Mouse (Mus musculus) neutrophil, adult 5-6 weeks (primary cell): ENCODE data around the gene Gm5475. TPM values are rescaled to one million over a fixed set of nuclear protein-coding genes. Genes with fewer than 3 reads are reported as not detected.

ENCODE experiments used
- ATAC-seq: fragments of 151-379, 151-347 bp; 2 replicates; pipeline ENCODE4 v1.8.0; 2017; ENCODE audit warnings: mild to moderate bottlenecking, moderate TSS enrichment; ENCODE audit not compliant: insufficient number of reproducible peaks, poor library complexity, low FRiP score, severe bottlenecking; ENCODE audit errors: extremely low read depth
- total RNA-seq: library from RNA; stranded (forward); fragments of 200-1000 nt; gene quantifications from 2 replicates; pipeline ENCODE4 v1.2.3, GENCODE M21; 2017

Gm5475 gene
- total RNA-seq, 1 experiment from 2014 or later = not detected

DNA sequence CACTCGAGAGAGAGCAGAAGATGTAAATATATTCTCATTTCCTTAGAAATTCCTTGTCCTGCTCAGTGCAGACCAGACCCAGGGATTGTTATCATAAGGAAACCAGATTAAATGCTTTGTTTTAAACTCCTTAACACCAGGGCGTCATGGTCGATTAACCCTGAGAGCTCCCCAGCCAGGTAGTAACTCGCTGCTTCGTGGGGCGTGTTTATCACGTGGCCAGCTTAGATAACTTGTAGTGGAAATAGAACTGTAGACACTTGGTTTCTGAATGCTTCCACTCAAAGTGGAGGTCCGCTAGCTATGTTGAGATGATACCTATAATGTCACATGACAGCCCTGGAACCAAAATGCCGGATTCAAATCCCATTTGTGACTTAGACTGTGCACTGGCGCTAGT, 48.1 kb downstream of the Gm5475 start:
- no peak for ATAC-seq

DNA sequence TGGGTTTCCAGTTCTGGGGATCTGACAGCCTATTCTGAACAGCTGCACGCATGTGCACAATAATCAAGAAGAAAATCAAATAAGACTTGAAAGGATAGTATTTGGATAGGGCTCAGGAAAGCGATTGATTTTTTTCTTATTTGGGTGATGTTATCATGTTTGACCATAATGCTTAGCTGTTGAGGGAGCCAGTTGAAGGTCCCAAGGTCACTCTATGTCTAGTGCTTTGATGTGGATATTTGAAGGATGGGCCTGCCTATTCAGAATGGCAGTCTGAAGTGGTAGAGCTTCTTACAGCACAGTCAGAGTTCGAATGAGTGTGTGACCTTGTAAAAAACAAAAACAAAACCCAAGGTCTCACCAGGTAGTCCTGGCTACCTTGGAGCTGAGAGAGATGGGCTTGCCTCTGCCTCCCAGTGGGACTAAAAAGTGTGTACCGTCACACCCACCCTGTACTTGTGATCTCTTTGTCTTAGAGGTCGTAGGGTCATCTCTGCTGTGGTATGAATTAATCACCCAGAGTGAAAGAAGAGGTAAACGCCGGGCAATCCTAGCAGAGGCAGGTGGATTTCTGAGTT, 52.1 kb downstream of the Gm5475 start:
- ATAC-seq = no peak

Other genes with a start within 250 kb of the Gm5475 start
- gene Atf1, start 194.3 kb upstream of the Gm5475 start, total RNA-seq = 81.8 and 86.3 TPM in 2 replicates
- not detected in 2 replicates for gene Tmprss12, start 141.3 kb upstream of the Gm5475 start, total RNA-seq
- 18.3 and 21.2 TPM in 2 replicates for gene Mettl7a1, start 118.0 kb upstream of the Gm5475 start, total RNA-seq
- not detected in 2 replicates for gene Mettl7a3, start 87.2 kb upstream of the Gm5475 start, total RNA-seq
- gene Methig1, start 69.0 kb upstream of the Gm5475 start, total RNA-seq = not detected in 2 replicates
- not detected in 2 replicates for gene Mettl7a2, start 68.9 kb upstream of the Gm5475 start, total RNA-seq
- gene Higd1c, start 57.6 kb upstream of the Gm5475 start, total RNA-seq = not detected in 2 replicates
- 7.6 and 7.9 TPM in 2 replicates for gene Slc11a2, start 2.9 kb downstream of the Gm5475 start, total RNA-seq
- gene Letmd1, start 46.9 kb downstream of the Gm5475 start, total RNA-seq = 28.9 and 30.2 TPM in 2 replicates
- gene Csrnp2, start 73.3 kb downstream of the Gm5475 start, total RNA-seq = 2.9 and 3.1 TPM in 2 replicates
- gene Tfcp2, start 129.9 kb downstream of the Gm5475 start, total RNA-seq = 6.5 and 12.8 TPM in 2 replicates
- gene Pou6f1, start 177.8 kb downstream of the Gm5475 start, total RNA-seq = 16.7 and 27.8 TPM in 2 replicates
- 376 and 417 TPM in 2 replicates for gene Dazap2, start 193.2 kb downstream of the Gm5475 start, total RNA-seq
- gene Smagp, start 214.8 kb downstream of the Gm5475 start, total RNA-seq = 6.1 and 9.2 TPM in 2 replicates
- 473 and 506 TPM in 2 replicates for gene Bin2, start 247.4 kb downstream of the Gm5475 start, total RNA-seq